Mouse (Mus musculus): Measurements from ENCODE around the gene Dpf3.

Gene Dpf3

GRCm38 (mm10) chr12:83211146-83211822, 276.2 kb downstream of the Dpf3 start:
- DNase-seq (ENCODE audit: low spot score in 2 of 2): no peak

GRCm38 (mm10) chr12:83210735-83211134, 276.8 kb downstream of the Dpf3 start:
- DNase-seq (ENCODE audit: low spot score in 2 of 2): no peak

GRCm38 (mm10) chr12:83210294-83210693, 277.2 kb downstream of the Dpf3 start:
- DNase-seq (ENCODE audit: low spot score in 2 of 2): no peak

- no peak for DNase-seq (ENCODE audit: low spot score in 2 of 2)
Measured at GRCm38 (mm10) chr12:83209461-83209860, 278.1 kb downstream of the Dpf3 start.

GRCm38 (mm10) chr12:83208841-83209240, 278.7 kb downstream of the Dpf3 start:
- DNase-seq (ENCODE audit: low spot score in 2 of 2): no peak

- DNase-seq (ENCODE audit: low spot score in 2 of 2): no peak
Measured at GRCm38 (mm10) chr12:83208011-83208410, 279.5 kb downstream of the Dpf3 start.

- DNase-seq (ENCODE audit: low spot score in 2 of 2): no peak
Measured at GRCm38 (mm10) chr12:83207481-83207880, 280.0 kb downstream of the Dpf3 start.

- no peak for DNase-seq (ENCODE audit: low spot score in 2 of 2)
Measured at GRCm38 (mm10) chr12:83206866-83207265, 280.6 kb downstream of the Dpf3 start.

GRCm38 (mm10) chr12:83204361-83204760, 283.2 kb downstream of the Dpf3 start:
- DNase-seq (ENCODE audit: low spot score in 2 of 2): no peak

GRCm38 (mm10) chr12:83201674-83202073, 285.8 kb downstream of the Dpf3 start:
- no peak for DNase-seq (ENCODE audit: low spot score in 2 of 2)

- no peak for DNase-seq (ENCODE audit: low spot score in 2 of 2)
Measured at GRCm38 (mm10) chr12:83180561-83180960, 307.0 kb downstream of the Dpf3 start.

GRCm38 (mm10) chr12:83179860-83180259, 307.7 kb downstream of the Dpf3 start:
- DNase-seq (ENCODE audit: low spot score in 2 of 2): no peak

GRCm38 (mm10) chr12:83178770-83179169, 308.7 kb downstream of the Dpf3 start:
- no peak for DNase-seq (ENCODE audit: low spot score in 2 of 2)

GRCm38 (mm10) chr12:83169495-83170209, 317.9 kb downstream of the Dpf3 start:
- no peak for DNase-seq (ENCODE audit: low spot score in 2 of 2)

GRCm38 (mm10) chr12:83168310-83168709, 319.2 kb downstream of the Dpf3 start:
- no peak for DNase-seq (ENCODE audit: low spot score in 2 of 2)

GRCm38 (mm10) chr12:83165058-83165457, 322.5 kb downstream of the Dpf3 start:
- no peak for DNase-seq (ENCODE audit: low spot score in 2 of 2)
